Mouse (Mus musculus) common myeloid progenitor, adult 5-6 weeks (primary cell): ENCODE results near the gene Mipol1. TPM values are rescaled to one million over a fixed set of nuclear protein-coding genes. Genes with fewer than 3 reads are reported as not detected.

Experiments used
- ATAC-seq: replicated peaks from 2 replicates; pipeline ENCODE4 v1.8.0; 2016; ENCODE audit warnings: low read depth, mild to moderate bottlenecking, moderate TSS enrichment, inconsistent platforms; ENCODE audit not compliant: poor library complexity, severe bottlenecking
- total RNA-seq: library from RNA; stranded (forward); fragments of 200-1000, 187-1606 nt; gene quantifications from 2 replicates; pipeline ENCODE4 v1.2.3, GENCODE M21; 2017

Gene Mipol1
- total RNA-seq, 1 experiment from 2014 or later: 16.4 TPM

- ATAC-seq: peak; percentile 52; the same call in 1 of the 2 replicates
Measured at GRCm38 (mm10) chr12:57231085-57231875, 1.1 kb downstream of the Mipol1 start.

GRCm38 (mm10) chr12:57233386-57233785 is 3.2 kb downstream of the Mipol1 start:
- no peak for ATAC-seq

GRCm38 (mm10) chr12:57243671-57244495 is 13.7 kb downstream of the Mipol1 start:
- peak; percentile 92 for ATAC-seq

GRCm38 (mm10) chr12:57258572-57258971 is 28.3 kb downstream of the Mipol1 start:
- 0 out of 2 replicates have a peak, but pooled peaks have one; percentile 54 for ATAC-seq

- ATAC-seq: no peak
Measured at GRCm38 (mm10) chr12:57275456-57275855, 45.2 kb downstream of the Mipol1 start.

GRCm38 (mm10) chr12:57281155-57282114 is 51.2 kb downstream of the Mipol1 start:
- peak; percentile 65 for ATAC-seq

GRCm38 (mm10) chr12:57285303-57286059 is 55.3 kb downstream of the Mipol1 start:
- ATAC-seq: no peak

- ATAC-seq: no peak
Measured at GRCm38 (mm10) chr12:57307337-57307736, 77.1 kb downstream of the Mipol1 start.

- ATAC-seq: no peak
Measured at GRCm38 (mm10) chr12:57307748-57308147, 77.5 kb downstream of the Mipol1 start.

GRCm38 (mm10) chr12:57339053-57339452 is 108.8 kb downstream of the Mipol1 start:
- no peak for ATAC-seq

GRCm38 (mm10) chr12:57340111-57340510 is 109.9 kb downstream of the Mipol1 start:
- ATAC-seq: no peak

GRCm38 (mm10) chr12:57362732-57363131 is 132.5 kb downstream of the Mipol1 start:
- ATAC-seq: no peak

- ATAC-seq: no peak
Measured at GRCm38 (mm10) chr12:57364027-57364426, 133.8 kb downstream of the Mipol1 start.

GRCm38 (mm10) chr12:57371790-57372547 is 141.7 kb downstream of the Mipol1 start:
- no peak for ATAC-seq

GRCm38 (mm10) chr12:57382797-57383196 is 152.6 kb downstream of the Mipol1 start:
- no peak for ATAC-seq

GRCm38 (mm10) chr12:57387588-57388292 is 157.5 kb downstream of the Mipol1 start:
- no peak for ATAC-seq

GRCm38 (mm10) chr12:57399547-57399946 is 169.3 kb downstream of the Mipol1 start:
- ATAC-seq: no peak

- ATAC-seq: no peak
Measured at GRCm38 (mm10) chr12:57400186-57400585, 170.0 kb downstream of the Mipol1 start.
